Mouse (Mus musculus): ENCODE measurements around the gene Pdgfra. TPM values are rescaled to one million over a fixed set of nuclear protein-coding genes. Genes with fewer than 3 reads are reported as not detected.
A peak's percentile ranks its signal among the peaks of the same experiment; 100 is the strongest.

Gene Pdgfra
- total RNA-seq, 4 experiments from 2014 or later, result 36.1 to 41.1 (median 40.3) TPM

DNA sequence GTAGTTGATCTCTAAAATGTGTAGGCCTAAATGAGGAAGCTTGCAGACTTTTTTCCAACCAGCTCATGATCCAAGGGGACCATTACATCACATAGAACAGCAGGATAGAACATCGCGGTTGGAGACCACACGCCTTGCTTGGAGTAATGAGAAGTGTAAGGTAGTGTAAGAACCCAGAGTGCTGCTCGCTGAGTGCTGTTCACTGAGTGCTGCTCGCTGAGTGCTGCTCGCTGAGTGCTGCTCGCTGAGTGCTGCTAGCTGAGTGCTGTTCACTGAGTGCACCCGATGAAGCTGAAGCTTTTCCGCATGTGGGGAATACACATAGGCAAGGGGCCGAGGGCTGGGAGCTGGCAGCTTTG, 48.3 kb downstream of the Pdgfra start:
- DNase-seq (ENCODE audit: low spot score in 2 of 2), result no peak

DNA sequence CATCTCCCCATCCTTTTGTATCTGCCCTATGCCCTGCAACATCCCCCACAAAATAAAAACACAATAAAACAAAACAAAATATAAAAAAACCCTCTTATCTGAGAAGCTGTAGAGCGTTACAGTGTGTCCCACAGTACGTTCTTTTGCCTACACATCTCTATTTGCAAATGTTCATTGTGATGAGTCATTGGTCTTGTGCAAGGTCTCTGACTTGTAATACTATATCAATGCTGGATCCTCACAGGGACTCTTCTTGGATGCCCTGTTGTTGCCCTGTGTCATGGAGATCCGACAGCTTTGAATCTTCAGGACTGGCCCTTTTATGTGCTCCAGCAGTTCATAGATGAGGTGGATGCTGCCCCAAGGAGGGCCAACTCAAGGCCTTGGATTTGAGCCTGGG, 55.8 kb downstream of the Pdgfra start:
- DNase-seq (ENCODE audit: low spot score in 2 of 2), result no peak

DNA sequence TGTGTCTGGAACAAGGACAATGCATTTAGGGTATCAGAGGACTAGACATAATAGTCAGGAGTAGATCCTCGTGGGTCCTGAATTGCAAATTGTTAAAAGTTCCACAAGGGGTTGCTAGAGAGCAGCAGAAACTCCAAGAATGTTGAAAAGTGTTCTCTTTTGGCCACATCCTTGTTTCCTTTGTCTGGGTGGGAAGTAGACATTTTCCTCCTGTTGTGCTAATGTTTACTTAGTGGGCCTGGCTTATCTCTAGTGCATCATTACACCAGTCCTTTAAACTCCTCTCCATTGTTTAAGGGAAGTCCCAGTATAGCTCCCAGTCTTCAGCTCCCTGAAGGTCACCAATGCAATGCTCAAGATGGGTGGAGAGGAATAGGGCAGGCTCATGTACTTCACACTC, 57.9 kb downstream of the Pdgfra start:
- no peak for DNase-seq (ENCODE audit: low spot score in 2 of 2)

DNA sequence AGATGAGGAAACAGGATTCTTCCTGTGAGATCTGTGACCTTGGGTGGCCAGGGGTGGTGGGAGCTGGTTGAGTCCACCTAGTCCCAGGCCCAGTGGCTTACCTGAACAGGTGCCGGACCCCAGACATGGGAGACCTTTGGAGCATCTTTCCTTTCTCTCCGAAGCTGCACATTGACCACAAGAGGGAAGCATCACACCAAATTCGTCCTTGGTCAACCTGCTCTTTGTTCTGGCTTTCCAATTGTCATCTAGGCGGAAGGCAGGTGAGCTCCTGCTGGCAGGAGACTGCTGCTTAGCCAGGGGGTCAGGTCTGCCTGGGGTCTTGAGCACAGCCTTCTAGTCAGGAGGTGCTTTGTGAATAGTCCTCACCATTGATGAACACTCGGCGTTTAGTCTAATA, 62.4 kb downstream of the Pdgfra start:
- DNase-seq (ENCODE audit: low spot score in 2 of 2), result no peak

DNA sequence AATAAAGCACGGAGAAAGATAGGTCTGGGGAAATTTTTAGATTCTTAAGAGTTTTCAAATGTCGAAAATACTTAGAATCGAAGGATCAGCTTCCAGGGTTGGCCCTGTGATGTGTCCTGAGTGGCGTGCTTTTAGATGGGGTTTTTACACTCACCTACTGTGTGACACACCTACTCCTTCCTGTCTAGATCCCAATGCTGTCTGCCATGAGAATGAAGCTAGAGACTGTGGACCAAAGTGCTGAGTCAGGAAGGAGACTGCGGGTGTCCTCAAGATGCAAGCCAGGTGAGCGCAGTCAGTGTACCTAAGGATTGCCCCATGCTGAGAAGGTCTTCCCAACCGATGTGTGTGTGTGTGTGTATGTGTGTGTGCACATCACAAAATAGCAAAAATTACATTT, 62.8 kb downstream of the Pdgfra start:
- no peak for DNase-seq (ENCODE audit: low spot score in 2 of 2)

DNA sequence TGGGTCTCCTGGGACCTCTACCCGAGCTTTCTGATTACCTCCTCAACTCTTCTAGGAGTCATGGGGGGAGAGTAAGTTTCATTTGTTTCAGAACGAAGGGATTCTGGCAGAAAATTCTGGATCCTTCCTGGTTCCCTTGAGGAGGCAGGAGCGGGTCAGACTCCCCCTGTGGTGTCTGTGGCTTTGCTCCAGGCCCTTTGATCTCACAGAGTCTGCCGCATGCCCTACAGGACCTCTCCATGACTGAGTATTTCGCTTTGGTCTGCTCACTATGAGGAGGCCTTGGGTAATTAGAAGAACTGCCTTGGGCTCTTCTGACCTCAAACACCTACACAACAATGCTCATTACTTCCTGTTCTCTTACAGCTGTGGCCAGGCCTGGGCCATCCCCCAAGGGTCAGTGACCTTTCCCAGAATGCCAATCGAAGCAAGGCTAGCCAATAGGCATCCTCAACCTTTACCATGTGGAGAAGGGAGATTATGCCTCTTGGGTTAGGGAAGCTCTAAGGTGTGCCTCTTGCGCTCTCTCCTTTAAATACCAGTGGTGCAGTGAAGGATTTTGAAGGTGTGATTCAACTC, 63.7 kb downstream of the Pdgfra start:
- no peak for DNase-seq (ENCODE audit: low spot score in 2 of 2)

DNA sequence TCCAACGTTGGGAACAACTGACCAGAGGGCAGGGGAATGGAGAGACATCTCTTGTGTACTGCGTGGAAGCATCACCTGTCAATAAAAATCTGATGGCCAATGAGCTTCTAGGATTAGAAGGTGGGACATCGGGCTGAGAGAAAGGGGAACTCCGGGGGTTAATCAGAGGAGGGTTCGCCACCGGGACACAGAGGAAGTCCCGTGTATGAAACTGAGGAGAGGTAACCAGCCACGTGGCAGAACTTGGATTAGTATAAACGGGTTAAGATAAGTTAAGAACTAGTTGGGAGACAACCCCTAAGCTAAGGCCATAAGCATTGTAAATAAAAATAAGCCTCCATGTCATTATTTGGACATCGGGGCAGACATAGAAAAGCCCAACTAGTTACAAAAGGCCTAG, 69.5 kb downstream of the Pdgfra start:
- no peak for DNase-seq (ENCODE audit: low spot score in 2 of 2)

DNA sequence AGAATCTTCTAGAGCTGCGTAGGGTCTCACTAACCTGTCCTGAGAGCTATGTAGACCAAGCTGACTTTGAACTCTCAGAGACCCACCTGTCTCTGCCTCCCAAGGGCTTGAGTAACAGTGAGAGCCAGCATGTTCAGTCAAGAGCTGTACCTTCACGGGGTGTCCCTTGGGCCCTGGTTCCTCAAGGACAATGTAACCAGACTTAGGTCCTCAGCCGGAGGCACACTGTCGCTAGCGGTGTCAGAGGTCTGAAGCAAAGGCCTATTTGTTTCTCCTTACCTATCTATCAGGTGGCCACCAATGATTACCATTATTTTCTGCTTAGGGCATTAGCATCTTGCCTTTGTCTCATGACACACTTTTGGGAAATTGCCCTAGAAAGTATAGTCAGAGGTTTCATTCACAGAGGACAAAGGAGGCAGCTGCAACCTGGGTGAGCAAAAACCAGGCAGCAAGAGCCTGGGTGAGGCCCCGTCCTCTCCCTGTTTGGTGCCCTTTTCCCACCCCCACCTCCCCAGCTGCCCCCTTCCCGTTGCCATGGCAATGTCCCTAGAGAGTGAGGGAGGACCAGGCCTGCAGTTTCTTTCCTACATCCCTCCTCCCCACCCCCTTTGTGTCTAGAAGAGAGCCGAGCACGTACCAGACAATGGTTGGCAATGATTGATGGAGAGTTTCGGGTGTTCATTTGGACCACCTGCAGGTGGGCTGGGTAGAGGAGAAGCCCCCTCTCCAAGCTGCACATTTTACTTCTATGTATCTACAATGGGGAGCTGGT, 70.6 kb downstream of the Pdgfra start:
- no peak for DNase-seq (ENCODE audit: low spot score in 2 of 2)

DNA sequence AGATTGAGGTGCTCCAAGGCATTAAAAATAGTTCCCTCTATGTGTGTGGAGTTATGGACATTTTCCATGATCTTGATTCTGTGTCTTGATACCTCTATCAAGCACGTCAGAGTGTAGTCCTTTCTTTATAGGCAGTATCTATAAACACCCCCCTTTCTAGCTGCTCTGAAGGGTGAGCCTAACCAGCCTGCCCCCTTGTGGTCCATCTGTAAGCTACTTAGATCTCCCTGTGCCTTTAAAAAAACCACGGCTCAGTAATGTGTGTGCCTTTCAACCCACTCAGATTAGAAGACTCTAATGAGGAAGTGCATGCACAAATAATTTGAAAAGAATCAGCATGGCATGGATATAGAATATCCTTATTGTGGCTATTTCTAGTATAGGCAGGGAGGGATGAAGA, 86.3 kb downstream of the Pdgfra start:
- DNase-seq (ENCODE audit: low spot score in 2 of 2), result no peak

DNA sequence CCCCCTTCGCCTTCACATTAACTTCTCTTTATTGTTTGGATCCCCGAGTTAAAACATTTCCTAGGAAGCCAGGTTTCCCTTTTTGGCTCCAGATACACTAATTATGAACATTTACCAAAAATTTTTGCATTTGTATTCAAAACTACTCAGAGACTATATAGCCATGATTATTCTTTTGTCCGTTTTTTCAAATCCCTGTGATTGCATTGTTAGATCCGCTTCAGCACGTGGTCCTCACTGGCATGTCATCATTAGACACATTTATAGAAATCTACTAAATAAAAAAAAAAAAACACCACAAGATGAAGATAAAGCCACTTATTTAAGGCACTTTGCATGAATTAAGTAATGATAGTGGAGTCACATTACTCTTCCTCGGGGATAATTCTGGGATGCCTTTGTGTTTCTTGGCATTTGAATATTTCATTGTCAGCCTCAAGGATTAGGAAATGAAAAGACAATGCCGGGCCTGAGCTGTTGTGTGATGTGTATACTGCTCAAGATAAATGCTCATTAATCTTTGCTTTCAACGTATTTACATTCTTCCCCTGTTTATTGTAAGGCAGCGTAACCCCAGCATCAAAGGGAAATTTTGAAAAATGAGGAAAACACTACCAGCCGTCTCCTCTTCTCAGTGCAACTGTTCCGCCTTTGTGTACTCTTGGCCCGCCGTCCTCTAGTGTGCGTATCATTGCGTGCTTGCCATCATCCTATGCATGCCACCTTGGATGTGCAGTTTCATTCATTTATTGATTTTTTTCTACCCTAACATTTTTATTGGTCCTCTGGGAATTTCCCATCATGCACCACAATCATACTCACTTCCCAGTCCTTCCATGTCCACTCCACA, 87.1 kb downstream of the Pdgfra start:
- no peak for DNase-seq (ENCODE audit: low spot score in 2 of 2)

DNA sequence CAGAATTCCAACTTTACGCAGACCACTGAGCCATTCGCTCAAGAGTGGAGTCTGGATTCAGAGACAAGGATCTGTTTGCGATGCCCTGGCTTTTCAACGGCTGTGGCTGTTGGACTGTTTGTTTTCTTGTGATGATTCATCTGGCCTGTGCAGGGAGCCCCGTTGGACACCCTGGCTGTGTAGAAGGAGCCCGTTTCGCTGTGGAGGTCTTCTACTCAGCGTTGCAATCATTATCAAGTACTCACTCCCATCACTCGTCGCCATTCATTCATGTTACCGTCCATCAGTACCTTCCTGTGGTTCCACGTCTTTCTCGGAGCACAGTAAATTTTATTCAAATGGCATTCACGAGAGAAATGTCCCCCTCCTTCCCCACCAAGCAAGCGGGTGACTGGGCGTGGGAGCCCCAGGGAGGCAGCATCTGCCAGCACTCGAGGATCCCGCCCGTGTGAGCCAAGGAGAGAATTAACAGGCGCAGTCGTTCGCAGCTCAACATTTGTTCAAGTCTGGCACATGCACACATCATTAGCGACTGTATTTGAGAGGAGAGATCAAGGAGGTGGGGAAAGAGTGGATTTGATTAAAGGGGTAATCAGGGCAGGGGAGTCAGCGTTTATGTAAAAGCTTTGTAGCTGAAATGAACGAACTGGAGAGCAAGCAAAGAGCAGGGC, 95.1 kb downstream of the Pdgfra start:
- DNase-seq (ENCODE audit: low spot score in 2 of 2), result peak; percentile 2 to 40

Small RNAs within 50 kb of the gene (microRNA-seq; reads per million reads assigned to microRNA genes)
- gene Mir7025, result 0 reads per million in 2 experiments

Other genes with a start within 250 kb of the Pdgfra start
- 10 to 100 TPM; 13.1 to 17.3 (median 15.2) TPM for gene Chic2, start 107.5 kb upstream of the Pdgfra start, total RNA-seq (2022)
- under 1 TPM in 3 of 4 experiments, not detected in 1; 0.37 to 0.53 (median 0.39) TPM for gene Gsx2, start 76.7 kb upstream of the Pdgfra start, total RNA-seq (2022)